Mouse (Mus musculus) induced T-regulatory cell, adult 2 months (primary cell): Measurements from ENCODE around the gene Olfr725.
A peak's percentile ranks its signal among the peaks of the same experiment; 100 is the strongest.

Source experiments
- DNase-seq: peaks from one replicate; pipeline ENCODE4 v3.0.0-alpha.2; 2012; ENCODE audit warnings: low read depth

Olfr725 gene

DNA sequence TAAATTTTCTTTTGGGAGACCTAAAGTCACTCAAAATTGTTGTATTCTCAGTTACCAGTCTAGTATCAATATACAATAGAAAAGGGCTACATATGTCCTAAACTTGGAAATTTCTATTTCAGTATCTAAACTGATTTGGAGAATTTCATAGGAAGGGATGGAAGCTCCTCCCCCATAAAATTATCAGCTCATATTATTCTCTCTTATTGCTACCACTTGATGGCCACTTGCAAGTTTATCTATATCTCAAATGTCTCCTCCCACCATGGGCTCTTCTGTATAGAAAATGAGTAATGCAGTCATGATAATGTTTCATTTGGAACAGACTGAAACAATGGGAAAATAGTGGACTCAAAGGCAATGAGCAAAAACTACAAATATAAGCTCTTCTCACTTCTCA lies at the start of gene Olfr725:
TSS of gene Olfr725 (minus strand) at position 101 of the 400 bp plus-strand sequence.
- no peak for DNase-seq

GRCm38 (mm10) chr14:50062733-50063104 lies 22.5 kb upstream of the Olfr725 start:
- no peak for DNase-seq

GRCm38 (mm10) chr14:50061955-50062732 lies 22.0 kb upstream of the Olfr725 start:
- DNase-seq: peak; percentile 36

GRCm38 (mm10) chr14:50061590-50061954 lies 21.4 kb upstream of the Olfr725 start:
- DNase-seq: no peak

- DNase-seq: no peak
These were observed 21.0 kb upstream of the Olfr725 start for GRCm38 (mm10) chr14:50061179-50061578.

- no peak for DNase-seq
These were observed 8.1 kb downstream of the Olfr725 start for GRCm38 (mm10) chr14:50032041-50032440.

DNA sequence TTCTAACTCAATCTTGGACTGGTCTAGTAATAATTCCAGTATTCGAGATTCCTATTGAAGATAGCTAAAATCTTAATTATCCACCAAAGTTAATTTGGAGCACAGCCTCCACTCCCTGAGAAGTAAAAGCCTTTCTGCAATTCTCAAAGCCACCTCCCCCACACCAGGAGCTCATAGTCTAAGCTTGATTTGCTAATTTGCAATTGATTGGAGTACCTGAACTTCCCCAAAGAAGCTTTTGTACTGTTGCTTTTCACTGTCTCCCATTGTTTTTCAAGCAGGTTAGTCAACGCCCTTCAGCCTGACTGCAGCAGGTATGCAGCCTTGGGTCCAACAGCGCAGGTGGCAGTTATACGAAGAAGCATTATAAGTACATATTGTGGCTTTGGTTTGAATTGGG lies 8.8 kb downstream of the Olfr725 start:
- DNase-seq: no peak

- DNase-seq: no peak
These were observed 13.8 kb downstream of the Olfr725 start for GRCm38 (mm10) chr14:50026371-50026770.
